Mouse (Mus musculus) brain, embryonic 14.5 days (tissue): ENCODE results near the gene Srgap2.

Experiments
- CTCF ChIP-seq: fragments of 200-500 bp; IDR thresholded peaks from 2 replicates; pipeline ENCODE4 v1.5.1; 2012; ENCODE audit warnings: inconsistent platforms, mild to moderate bottlenecking, moderate library complexity, borderline replicate concordance; ENCODE audit not compliant: insufficient read depth, insufficient read length; ENCODE audit errors: extremely low read depth
- POLR2A ChIP-seq: fragments of 200-500 bp; IDR thresholded peaks from 2 replicates; pipeline ENCODE4 v1.6.1; 2012; ENCODE audit warnings: mild to moderate bottlenecking, inconsistent platforms, borderline replicate concordance; ENCODE audit not compliant: poor library complexity, insufficient read depth, insufficient read length, severe bottlenecking; ENCODE audit errors: extremely low read depth

GRCm38 (mm10) chr1:131493966-131494898, 32.9 kb downstream of the Srgap2 start:
- TF ChIP-seq CTCF = no peak
- no peak for TF ChIP-seq POLR2A
